Mouse (Mus musculus) heart, embryonic 14.5 days (tissue): Measurements from ENCODE around the gene Marveld3. TPM values are rescaled to one million over a fixed set of nuclear protein-coding genes. Genes with fewer than 3 reads are reported as not detected.

Experiments
- ATAC-seq: fragments of 200-750 bp; cut with Nextera tagmentation; 2 replicates; pipeline ENCODE4 v1.8.0; 2017; ENCODE audit warnings: low read depth, moderate TSS enrichment; ENCODE audit not compliant: insufficient number of reproducible peaks, insufficient read depth, low FRiP score
- H3K27ac ChIP-seq, 2 experiments: fragments of 200-500 bp in 1 of 2; fragments of 300-500 bp in 1 of 2; sonication (generic) in 1 of 2; replicated peaks in 1 of 2; 2 replicates each; pipeline ENCODE4 v1.5.1; 2012 to 2014; ENCODE audit warnings: low read depth in 2 of 2, low read length in 2 of 2, control low read depth in 1 of 2, mild to moderate bottlenecking in 1 of 2, mixed read lengths in 1 of 2; ENCODE audit not compliant: control insufficient read depth in 1 of 2, insufficient read depth in 1 of 2
- H3K27me3 ChIP-seq: fragments of 300-500 bp; sonication (generic); 2 replicates; pipeline ENCODE4 v1.6.1; 2014; ENCODE audit warnings: mild to moderate bottlenecking, low read length, control low read depth; ENCODE audit not compliant: control insufficient read depth, insufficient read depth
- H3K36me3 ChIP-seq: fragments of 300-500 bp; sonication (generic); 2 replicates; pipeline ENCODE4 v1.6.1; 2014; ENCODE audit warnings: mild to moderate bottlenecking, control low read depth, low read length, mixed read lengths; ENCODE audit not compliant: control insufficient read depth, insufficient read depth
- H3K4me1 ChIP-seq, 2 experiments: fragments of 200-500 bp in 1 of 2; fragments of 300-500 bp in 1 of 2; sonication (generic) in 1 of 2; 2 replicates each; pipeline ENCODE4 v1.6.1; 2012 to 2014; ENCODE audit warnings: low read length in 2 of 2, control low read depth in 1 of 2, mixed read lengths in 1 of 2; ENCODE audit not compliant: control insufficient read depth in 2 of 2, insufficient read depth in 2 of 2
- H3K4me2 ChIP-seq: fragments of 300-500 bp; sonication (generic); 2 replicates; pipeline ENCODE4 v1.6.1; 2014; ENCODE audit warnings: mild to moderate bottlenecking, low read length
- H3K4me3 ChIP-seq, 2 experiments: fragments of 200-500 bp in 1 of 2; fragments of 300-500 bp in 1 of 2; sonication (generic) in 1 of 2; 2 replicates each; pipeline ENCODE4 v1.5.1; 2012 to 2014; ENCODE audit warnings: low read length in 2 of 2, mild to moderate bottlenecking in 2 of 2, control low read depth in 1 of 2, low read depth in 1 of 2, moderate library complexity in 1 of 2; ENCODE audit not compliant: control insufficient read depth in 1 of 2, insufficient read depth in 1 of 2
- H3K9ac ChIP-seq: fragments of 300-500 bp; sonication (generic); 2 replicates; pipeline ENCODE4 v1.6.1; 2014; ENCODE audit warnings: mild to moderate bottlenecking, low read length
- H3K9me3 ChIP-seq: fragments of 300-500 bp; sonication (generic); 2 replicates; pipeline ENCODE4 v1.6.1; 2016; ENCODE audit warnings: low read length, control low read depth; ENCODE audit not compliant: control insufficient read depth
- WGBS: fragments of 180-500 bp; shearing (Covaris S2); extraction: QIAGEN DNeasy Blood & Tissue Kit; methylation state at CpG from one replicate; pipeline ENCODE4 v1.1.7; 2014; 5-methylcytosine and 5-hydroxymethylcytosine counted together
- polyA plus RNA-seq: library from polyadenylated mRNA; unstranded; fragments of >200 nt; fragmentation: Nextera tagmentation; extraction: Ambion mirVana; gene quantifications from 2 replicates; pipeline ENCODE4 v1.2.1, GENCODE M21; 2014

Marveld3 gene
- polyA plus RNA-seq, 1 experiment from 2014 or later = 0.51 TPM

GRCm38 (mm10) chr8:109920406-109921390 lies 41.3 kb downstream of the Marveld3 start:
- H3K27ac ChIP-seq = 0 out of 4 replicates have a peak overlapping the region, but pooled peaks of 1 of the 2 experiments have one; percentile 24
- peak; percentile 43; the same call in 1 of the 2 replicates for ATAC-seq

DNA sequence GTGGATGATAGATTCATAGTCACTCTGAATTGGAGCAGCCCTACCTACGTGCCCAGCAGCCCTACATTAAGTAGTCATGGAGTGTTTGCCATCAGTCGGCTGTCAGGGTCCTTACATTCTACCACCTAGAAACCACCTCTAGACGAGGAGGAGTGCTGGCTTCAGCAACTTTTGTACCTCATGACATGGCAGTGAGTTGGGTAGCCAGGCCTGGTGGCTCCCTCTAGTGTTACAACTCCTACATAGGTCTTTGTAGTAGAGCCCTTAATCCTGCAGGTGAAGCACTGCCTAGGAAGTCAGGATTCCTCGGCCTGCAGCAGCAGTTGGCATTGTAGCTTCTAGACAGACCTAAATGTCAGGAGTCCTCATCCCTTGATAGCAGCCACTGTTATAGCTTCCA lies 44.7 kb downstream of the Marveld3 start:
- Histone ChIP-seq H3K4me1 (peaks cover 8 to 15% of the 10 kb centered on the region in 2 experiments), H3K9me3 (no peaks in the 10 kb centered on the region), H3K4me2 (no peak overlapping the region), H3K27me3 (no peaks in the 10 kb centered on the region), H3K36me3 (peaks cover 45% of the 10 kb centered on the region), H3K4me3 (no peak overlapping the region), H3K27ac (no peak overlapping the region), H3K9ac (no peak overlapping the region)
- 46% methylated on average over 4 of the region's 4 CpGs for WGBS
- ATAC-seq = no peak

More at GRCm38 (mm10) chr8:109920406-109921390, 41.3 kb downstream of the Marveld3 start:
- H3K4me1 ChIP-seq = peaks cover 8 to 15% of the 10 kb centered on the region in 2 experiments
- 0 out of 2 replicates have a peak overlapping the region, but pooled peaks have one; percentile 2 for H3K9ac ChIP-seq
- no peak overlapping the region for H3K4me3 ChIP-seq
- H3K36me3 ChIP-seq = peaks cover 26% of the 10 kb centered on the region
- WGBS = 57% methylated on average over 8 of the region's 8 CpGs
- H3K4me2 ChIP-seq = 0 out of 2 replicates have a peak overlapping the region, but pooled peaks have one; percentile 11
- H3K9me3 ChIP-seq = no peaks in the 10 kb centered on the region
- no peaks in the 10 kb centered on the region for H3K27me3 ChIP-seq

- no peaks in the 10 kb centered on the region for H3K4me1 ChIP-seq
- H3K4me3 ChIP-seq = no peak overlapping the region
- no peak overlapping the region for H3K9ac ChIP-seq
- H3K27me3 ChIP-seq = no peaks in the 10 kb centered on the region
- H3K4me2 ChIP-seq = no peak overlapping the region
- H3K27ac ChIP-seq = no peak overlapping the region
- H3K36me3 ChIP-seq = peaks cover 36% of the 10 kb centered on the region
- WGBS = 91% methylated on average over 4 of the region's 4 CpGs
- ATAC-seq = no peak
- H3K9me3 ChIP-seq = no peaks in the 10 kb centered on the region
These were observed 54.6 kb downstream of the Marveld3 start for GRCm38 (mm10) chr8:109907376-109907775.

DNA sequence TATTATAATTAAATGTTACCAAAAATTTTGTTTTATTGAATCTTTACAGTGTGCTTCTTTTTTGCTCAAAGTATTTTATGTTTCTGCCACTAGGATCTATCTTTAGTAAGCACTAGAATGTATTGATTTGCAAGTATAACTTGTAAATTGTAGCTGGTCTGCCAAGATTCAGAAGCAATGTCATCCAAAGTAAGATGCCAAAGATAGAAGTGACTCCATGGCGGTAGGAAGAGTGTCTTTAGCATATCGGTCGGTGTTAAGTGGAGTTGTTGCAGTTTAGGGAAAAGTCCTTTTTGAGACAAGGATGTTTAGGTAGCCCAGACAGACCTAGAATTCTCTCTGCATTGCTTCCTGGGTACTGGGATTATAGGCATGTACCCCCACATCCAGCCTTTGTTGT lies 55.1 kb downstream of the Marveld3 start:
- H3K4me2 ChIP-seq = no peak overlapping the region
- ATAC-seq = no peak
- H3K36me3 ChIP-seq = peaks cover 31% of the 10 kb centered on the region
- no peak overlapping the region for H3K4me3 ChIP-seq
- WGBS = 91% methylated on average over 3 of the region's 3 CpGs
- no peaks in the 10 kb centered on the region for H3K27me3 ChIP-seq
- no peak overlapping the region for H3K9ac ChIP-seq
- H3K9me3 ChIP-seq = no peaks in the 10 kb centered on the region
- H3K4me1 ChIP-seq = no peaks in the 10 kb centered on the region
- no peak overlapping the region for H3K27ac ChIP-seq

GRCm38 (mm10) chr8:109904928-109905668 lies 56.9 kb downstream of the Marveld3 start:
- H3K4me1 ChIP-seq = no peaks in the 10 kb centered on the region
- peaks cover 18% of the 10 kb centered on the region for H3K36me3 ChIP-seq
- no peak overlapping the region for H3K9ac ChIP-seq
- no peak overlapping the region for H3K27ac ChIP-seq
- H3K4me2 ChIP-seq = no peak overlapping the region
- no peaks in the 10 kb centered on the region for H3K9me3 ChIP-seq
- no peak overlapping the region for H3K4me3 ChIP-seq
- ATAC-seq = no peak
- 100% methylated on average over 1 of the region's 1 CpGs for WGBS
- H3K27me3 ChIP-seq = no peaks in the 10 kb centered on the region

GRCm38 (mm10) chr8:109903909-109904469 lies 58.0 kb downstream of the Marveld3 start:
- Histone ChIP-seq H3K4me1 (no peaks in the 10 kb centered on the region), H3K4me2 (no peak overlapping the region), H3K27me3 (no peaks in the 10 kb centered on the region), H3K36me3 (peaks cover 7% of the 10 kb centered on the region), H3K4me3 (no peak overlapping the region), H3K27ac (no peak overlapping the region), H3K9ac (no peak overlapping the region), H3K9me3 (no peaks in the 10 kb centered on the region)
- ATAC-seq = no peak
- WGBS = 75% methylated on average over 10 of the region's 10 CpGs

GRCm38 (mm10) chr8:109902379-109902778 lies 59.6 kb downstream of the Marveld3 start:
- no peak overlapping the region for H3K4me2 ChIP-seq
- no peak overlapping the region for H3K27ac ChIP-seq
- ATAC-seq = no peak
- no peak overlapping the region for H3K4me3 ChIP-seq
- H3K27me3 ChIP-seq = no peaks in the 10 kb centered on the region
- H3K9ac ChIP-seq = no peak overlapping the region
- H3K9me3 ChIP-seq = no peaks in the 10 kb centered on the region
- H3K36me3 ChIP-seq = no peaks in the 10 kb centered on the region; the same call in 1 of the 2 replicates
- no peaks in the 10 kb centered on the region for H3K4me1 ChIP-seq
